Comparison of ENCODE assay signal across 8 mouse cellular contexts in genomic region chr1:74036560-74037390, GRCm38 (mm10).
DNase-seq lines count a peak whose midpoint lies in the region; ATAC-seq lines count a peak whose summit lies in the region.

No protein-coding gene starts in this region.

- H3K4me3 ChIP-seq in forebrain, embryonic 14.5 days (ENCODE audit: low read depth, low read length), result peak overlapping the region; percentile 21
- H3K4me3 ChIP-seq in hindbrain, embryonic 11.5 days (ENCODE audit: low read depth, low read length), result peak overlapping the region; percentile 25
- H3K4me3 ChIP-seq in limb, embryonic 15.5 days, result peak overlapping the region; percentile 44
- peak overlapping the region; percentile 41 for H3K4me3 ChIP-seq in midbrain, embryonic 15.5 days

- H3K27me3 ChIP-seq in forebrain, embryonic 14.5 days (replicated peaks; ENCODE audit: control insufficient read depth, insufficient read depth, low read length), result peaks cover 7% of the 10 kb centered on the region; the same call in 1 of the 2 replicates
- peaks cover 10% of the 10 kb centered on the region for H3K27me3 ChIP-seq in hindbrain, embryonic 11.5 days (ENCODE audit: control insufficient read depth, insufficient read depth, low read length)
- no peaks in the 10 kb centered on the region for H3K27me3 ChIP-seq in limb, embryonic 15.5 days
- H3K27me3 ChIP-seq in midbrain, embryonic 15.5 days (replicated peaks), result 0 out of 2 replicates have a peak, but pooled peaks cover 11% of the 10 kb centered on the region

- no peak for ATAC-seq in CD4-positive, CD25-positive, alpha-beta regulatory T cell, adult 4 months
- ATAC-seq in forebrain, embryonic 14.5 days, result peak; percentile 33
- ATAC-seq in hindbrain, embryonic 11.5 days (ENCODE audit: low FRiP score), result 0 out of 2 replicates have a peak, but pooled peaks have one; percentile 38
- ATAC-seq in limb, embryonic 15.5 days (ENCODE audit: insufficient number of reproducible peaks, low FRiP score, low TSS enrichment, low read depth), result peak; percentile 31
- ATAC-seq in midbrain, embryonic 15.5 days (replicated peaks), result peak; percentile 65

- H3K4me2 ChIP-seq in forebrain, embryonic 14.5 days (ENCODE audit: low read length), result peak overlapping the region; percentile 48
- peak overlapping the region; percentile 60 for H3K4me2 ChIP-seq in hindbrain, embryonic 11.5 days (replicated peaks; ENCODE audit: low read depth, low read length)
- peak overlapping the region; percentile 64 for H3K4me2 ChIP-seq in limb, embryonic 15.5 days
- peak overlapping the region; percentile 73 for H3K4me2 ChIP-seq in midbrain, embryonic 15.5 days

- H3K9me3 ChIP-seq in forebrain, embryonic 14.5 days (replicated peaks; ENCODE audit: control insufficient read depth, low read length), result no peaks in the 10 kb centered on the region
- H3K9me3 ChIP-seq in hindbrain, embryonic 11.5 days (ENCODE audit: control insufficient read depth, low read length), result no peaks in the 10 kb centered on the region
- H3K9me3 ChIP-seq in limb, embryonic 15.5 days, result no peaks in the 10 kb centered on the region
- H3K9me3 ChIP-seq in midbrain, embryonic 15.5 days, result no peaks in the 10 kb centered on the region

- H3K36me3 ChIP-seq in forebrain, embryonic 14.5 days (ENCODE audit: control insufficient read depth, insufficient read depth, low read length), result no peaks in the 10 kb centered on the region
- H3K36me3 ChIP-seq in hindbrain, embryonic 11.5 days (ENCODE audit: control insufficient read depth, insufficient read depth, low read length), result no peaks in the 10 kb centered on the region
- no peaks in the 10 kb centered on the region for H3K36me3 ChIP-seq in limb, embryonic 15.5 days
- no peaks in the 10 kb centered on the region for H3K36me3 ChIP-seq in midbrain, embryonic 15.5 days (replicated peaks)

- DNase-seq in CD4-positive, CD25-positive, alpha-beta regulatory T cell, adult 2 months (ENCODE audit: low read depth, low spot score), result peak; percentile 28
- DNase-seq in forebrain, embryonic 14.5 days (ENCODE audit: low spot score), result peak; percentile 18
- DNase-seq in hindbrain, embryonic 11.5 days (ENCODE audit: low spot score), result peak; percentile 43
- peak; percentile 25 for DNase-seq in testis, postnatal 14 days (ENCODE audit: low spot score)
- DNase-seq in layer of hippocampus, adult 18-20 months (ENCODE audit: low spot score in 2 of 2), result no peak

- WGBS in forebrain, embryonic 14.5 days, result 5% methylated on average over 38 of the region's 40 CpGs
- 3% methylated on average over 39 of the region's 40 CpGs for WGBS in hindbrain, embryonic 11.5 days
- WGBS in limb, embryonic 15.5 days, result 4% methylated on average over 39 of the region's 40 CpGs
- WGBS in midbrain, embryonic 15.5 days, result 4% methylated on average over 40 of the region's 40 CpGs

- peak overlapping the region; percentile 43 for H3K9ac ChIP-seq in forebrain, embryonic 14.5 days (ENCODE audit: low read length)
- H3K9ac ChIP-seq in hindbrain, embryonic 11.5 days (ENCODE audit: low read depth, low read length), result no peak overlapping the region
- H3K9ac ChIP-seq in limb, embryonic 15.5 days, result peak overlapping the region; percentile 44
- peak overlapping the region; percentile 24; the same call in 1 of the 2 replicates for H3K9ac ChIP-seq in midbrain, embryonic 15.5 days

- H3K4me1 ChIP-seq in forebrain, embryonic 14.5 days (ENCODE audit: control insufficient read depth, insufficient read depth, low read length), result peaks cover 4% of the 10 kb centered on the region
- H3K4me1 ChIP-seq in hindbrain, embryonic 11.5 days (replicated peaks; ENCODE audit: control insufficient read depth, insufficient read depth, low read length), result peaks cover 6% of the 10 kb centered on the region; the same call in 1 of the 2 replicates
- H3K4me1 ChIP-seq in limb, embryonic 15.5 days, result peaks cover 76% of the 10 kb centered on the region
- peaks cover 9% of the 10 kb centered on the region for H3K4me1 ChIP-seq in midbrain, embryonic 15.5 days

- no peak overlapping the region for H3K27ac ChIP-seq in forebrain, embryonic 14.5 days (ENCODE audit: low read depth, low read length)
- no peak overlapping the region for H3K27ac ChIP-seq in hindbrain, embryonic 11.5 days (ENCODE audit: low read depth, low read length)
- peak overlapping the region; percentile 57 for H3K27ac ChIP-seq in limb, embryonic 15.5 days
- no peak overlapping the region for H3K27ac ChIP-seq in midbrain, embryonic 15.5 days

Comparison
In these comparisons a context has a peak if more than half of its experiments do, and no peak if none do; other contexts are left out.
1. DNase-seq: peak in CD4-positive, CD25-positive, alpha-beta regulatory T cell, adult 2 months (single experiment), forebrain, embryonic 14.5 days (single experiment), hindbrain, embryonic 11.5 days (single experiment) and testis, postnatal 14 days (single experiment); none in layer of hippocampus, adult 18-20 months (0 of 2).
2. Peak in every context shown above with its lines, with median percentiles within 50 percentile points of each other: H3K4me2 ChIP-seq and H3K4me3 ChIP-seq.